Mouse (Mus musculus): ENCODE data around the gene Rcan3.

DNA sequence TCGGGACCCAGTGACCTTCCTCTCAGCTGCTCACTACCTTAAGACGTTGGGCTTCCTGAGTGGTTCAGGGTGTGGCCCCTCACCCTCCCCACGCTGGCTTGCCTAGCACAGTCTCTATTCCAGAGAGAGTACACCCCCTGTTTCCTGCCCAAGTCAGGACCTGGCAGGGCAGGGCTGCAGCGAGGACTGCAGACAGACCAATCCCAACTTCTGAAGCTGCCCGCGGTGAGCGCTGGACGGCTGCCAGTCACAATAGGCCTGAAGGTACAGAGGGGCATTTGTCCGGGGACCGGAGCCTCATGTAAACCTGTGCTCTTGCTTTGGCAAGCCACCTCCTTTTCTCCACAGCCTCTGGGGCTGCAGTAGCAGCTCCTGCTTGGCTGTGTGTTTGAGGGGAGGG lies 48.0 kb downstream of the Rcan3 start:
- TF ChIP-seq CTCF (IDR thresholded peaks at IDR 0.05; ENCODE audit: low read depth) (no peak), EP300 (IDR thresholded peaks at IDR 0.05; ENCODE audit: low read depth) (no peak)
